Mouse (Mus musculus) NIH3T3 (cell line): ENCODE results near the gene Rac1.

ENCODE experiments used
- DNase-seq: peaks from one replicate; pipeline ENCODE4 v3.0.0-alpha.2; 2012; ENCODE audit warnings: low read depth

Rac1 gene

DNA sequence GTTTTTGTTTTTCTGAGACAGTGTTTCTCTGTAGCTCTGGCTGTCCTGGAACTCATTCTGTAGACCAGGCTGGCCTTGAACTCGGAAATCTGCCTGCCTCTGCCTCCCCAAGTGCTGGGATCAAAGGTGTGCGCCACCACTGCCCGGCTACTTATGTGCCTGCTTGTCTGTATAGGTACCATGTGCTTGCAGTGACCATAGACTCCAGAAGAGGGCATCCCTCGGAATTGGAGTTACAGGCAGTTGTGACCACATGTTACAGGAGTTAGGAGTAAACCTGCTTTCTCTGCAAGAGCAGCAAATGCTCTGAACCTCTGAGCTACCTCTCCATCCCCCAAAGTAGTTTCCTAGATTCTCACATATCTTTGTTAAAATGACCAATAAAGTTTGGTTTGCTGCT lies 36.1 kb downstream of the Rac1 start:
- no peak for DNase-seq

DNA sequence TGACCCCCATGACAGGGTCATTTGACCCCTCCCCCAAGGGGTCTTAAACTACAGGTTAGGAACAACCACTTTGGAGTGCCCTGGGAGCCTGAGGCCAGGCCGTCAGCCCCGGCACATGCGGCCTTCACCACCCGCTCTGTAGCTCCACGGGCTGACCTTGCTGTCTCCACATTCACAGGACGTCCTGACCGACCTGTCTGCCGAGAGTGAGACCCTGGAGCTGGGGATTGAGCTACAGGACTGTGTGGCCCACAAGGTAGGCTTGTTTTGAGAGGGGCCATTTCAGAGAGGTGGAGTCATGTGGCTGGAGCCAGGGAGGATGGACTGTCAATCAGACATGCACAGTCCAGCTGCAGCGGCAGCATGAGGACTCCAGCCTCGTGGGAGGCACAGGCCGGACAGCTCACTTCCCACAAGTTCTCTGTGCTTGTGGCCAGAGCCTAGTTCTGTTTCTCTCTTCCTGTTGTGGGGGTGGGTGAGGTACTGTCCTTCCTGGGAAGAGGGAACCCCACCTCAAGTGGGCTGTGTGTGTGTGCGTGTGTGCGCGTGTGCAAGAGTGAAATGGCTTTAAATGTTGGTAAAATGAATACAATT lies 38.0 kb downstream of the Rac1 start:
- DNase-seq, result no peak

DNA sequence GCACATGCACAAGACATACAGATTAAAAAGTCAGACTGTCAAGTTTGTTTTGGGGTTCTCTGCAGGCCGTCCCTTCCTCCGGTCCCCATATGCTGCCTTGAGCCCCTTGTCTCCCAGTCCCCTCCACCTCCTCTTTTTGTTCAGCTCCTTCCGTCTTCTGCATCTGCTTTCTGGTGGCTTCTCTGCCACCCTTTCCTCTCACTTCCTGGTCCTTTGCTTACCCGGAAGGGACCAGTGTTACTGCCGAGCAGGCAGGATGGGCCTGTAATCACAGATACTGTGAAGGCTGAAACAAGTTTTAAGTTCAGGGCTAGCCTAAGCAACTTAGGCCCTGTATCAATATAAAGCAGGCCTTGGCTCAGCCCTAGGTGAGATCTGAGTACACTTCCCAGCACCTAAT lies 39.8 kb downstream of the Rac1 start:
- no peak for DNase-seq

DNA sequence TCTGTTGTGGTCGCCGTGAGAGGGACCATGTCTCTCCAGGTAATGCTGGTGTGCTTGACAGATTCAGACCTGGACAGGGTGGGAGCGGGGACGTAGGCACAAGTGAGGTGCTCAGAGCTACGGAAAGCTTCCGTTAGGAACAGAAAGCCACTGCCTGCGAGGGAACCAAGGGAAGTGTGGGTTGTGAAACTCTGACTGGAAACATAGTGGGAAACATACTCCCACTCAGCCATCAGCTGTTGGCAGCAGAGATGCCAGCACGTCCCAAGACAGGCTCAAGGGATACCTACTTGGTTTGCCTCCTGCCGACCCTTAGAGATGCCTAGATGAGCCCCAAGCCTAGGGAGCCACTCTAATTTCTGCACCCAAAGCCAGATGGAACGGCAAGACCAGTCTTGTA lies 40.6 kb downstream of the Rac1 start:
- DNase-seq, result no peak

DNA sequence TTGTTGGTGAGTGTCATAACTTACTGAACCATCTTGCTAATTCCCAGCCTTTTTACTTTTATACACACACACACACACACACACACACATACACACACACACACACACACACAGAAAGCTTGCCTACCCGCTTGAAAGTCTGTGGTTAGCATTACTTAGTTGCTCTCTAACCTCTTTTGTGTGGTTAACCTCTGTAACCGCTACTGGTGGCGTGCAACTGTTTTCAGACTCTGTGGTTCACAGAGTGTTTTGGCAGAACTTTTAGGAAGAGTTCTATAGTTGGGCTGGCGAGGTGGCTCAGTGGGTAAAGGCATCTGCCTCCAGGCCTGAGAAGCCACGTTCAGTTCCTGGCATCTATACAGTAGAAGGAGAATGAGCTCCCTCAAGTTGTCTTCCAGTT lies 42.9 kb downstream of the Rac1 start:
- no peak for DNase-seq

DNA sequence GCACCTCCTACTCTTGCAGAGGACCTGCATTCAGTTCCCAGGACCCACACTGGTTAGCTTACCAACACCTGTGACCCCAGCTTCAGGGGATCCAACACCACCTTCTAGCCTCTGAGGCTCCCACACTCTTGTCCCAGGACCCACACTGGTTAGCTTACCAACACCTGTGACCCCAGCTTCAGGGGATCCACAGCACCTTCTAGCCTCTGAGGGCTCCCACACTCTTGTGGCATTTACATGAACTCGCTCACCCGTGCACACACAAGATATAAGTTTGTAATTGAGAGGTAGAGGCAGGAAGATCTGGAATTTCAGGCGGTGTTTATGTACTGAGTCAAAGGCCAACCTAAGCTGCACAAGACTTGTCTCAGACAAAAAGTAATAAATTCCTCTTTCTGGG lies 49.9 kb downstream of the Rac1 start:
- no peak for DNase-seq

DNA sequence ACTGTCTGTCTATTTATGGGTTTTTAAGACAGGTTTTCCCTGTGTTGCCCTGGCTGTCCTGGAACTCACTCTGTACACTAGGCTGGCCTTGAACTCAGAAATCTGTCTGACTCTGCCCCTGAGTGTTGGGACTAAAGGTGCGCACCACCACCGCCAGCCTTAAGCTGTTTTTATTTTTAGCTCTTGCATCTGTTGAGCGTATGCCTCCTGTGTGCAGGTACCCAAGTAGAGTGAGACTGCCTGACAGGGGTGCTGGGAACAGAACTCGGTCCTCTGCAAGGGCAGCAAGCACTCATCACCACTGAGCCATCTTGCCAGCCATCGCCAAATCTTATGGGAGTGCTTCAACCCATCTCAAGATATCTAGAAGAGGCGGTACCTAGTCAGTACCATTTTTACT lies 51.8 kb downstream of the Rac1 start:
- DNase-seq, result no peak

DNA sequence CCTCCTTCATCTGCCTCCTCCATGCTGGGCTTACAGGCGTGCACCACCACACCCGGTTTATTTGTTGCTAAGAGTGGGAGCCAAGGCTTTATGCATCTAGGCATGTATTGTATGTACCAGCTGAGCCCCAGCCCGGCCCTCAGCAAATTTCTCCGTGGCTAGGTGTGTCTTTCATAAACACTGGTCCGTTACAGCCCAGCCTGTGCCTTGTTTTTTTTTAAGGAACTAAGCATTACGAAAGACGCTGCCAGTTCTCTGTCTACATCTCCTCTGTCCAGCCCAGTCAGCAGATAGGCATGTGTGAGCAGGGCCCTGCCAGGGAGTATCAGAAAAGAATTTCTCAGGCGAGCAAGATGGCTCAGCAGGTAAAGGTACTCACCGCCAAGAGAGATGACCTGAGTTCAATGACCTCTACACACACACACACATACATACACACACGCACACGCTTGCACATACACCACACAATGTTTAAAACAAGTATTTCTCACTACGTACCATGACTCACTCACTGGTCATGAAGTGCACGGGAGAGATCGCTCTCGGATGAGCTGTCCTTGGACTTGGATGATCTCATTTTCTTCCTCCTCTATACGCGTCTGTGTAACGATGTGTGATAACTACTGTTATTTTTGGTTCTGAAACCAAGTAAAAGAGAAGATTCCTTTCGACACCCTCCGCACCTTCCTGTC lies 52.5 kb downstream of the Rac1 start:
- peak; percentile 84 for DNase-seq

DNA sequence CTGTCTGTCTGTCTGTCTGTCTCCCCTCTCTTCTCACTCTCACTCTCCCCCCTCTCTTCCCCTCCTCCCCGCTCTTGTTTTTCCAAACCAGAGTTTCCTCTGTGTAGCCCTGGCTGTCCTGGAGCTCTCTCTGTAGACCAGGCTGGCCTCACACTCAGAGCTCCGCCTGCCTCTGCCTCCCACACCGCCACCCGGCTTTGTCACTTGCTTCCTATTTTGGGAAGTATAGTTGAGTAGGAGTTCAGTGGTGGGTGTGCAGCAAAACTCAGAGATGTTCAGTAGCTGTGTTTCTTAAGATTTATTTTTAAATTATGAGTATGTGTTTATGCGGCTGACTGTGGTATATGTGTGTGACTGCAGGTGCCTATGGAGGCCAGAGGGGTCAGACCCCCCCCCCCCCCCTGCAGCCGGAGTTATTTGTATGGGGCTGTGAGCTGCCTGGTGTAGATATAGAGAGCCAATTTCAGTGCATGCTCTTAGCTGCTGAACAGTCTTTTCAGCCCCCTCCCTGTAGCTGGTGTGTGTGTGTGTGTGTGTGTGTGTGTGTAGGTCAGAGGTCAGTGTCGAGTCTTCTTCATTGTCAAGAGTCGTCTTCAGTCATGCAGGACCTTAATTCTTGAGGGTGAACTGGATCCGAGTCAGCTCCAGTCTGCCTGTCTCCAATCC lies 55.8 kb downstream of the Rac1 start:
- DNase-seq, result no peak

DNA sequence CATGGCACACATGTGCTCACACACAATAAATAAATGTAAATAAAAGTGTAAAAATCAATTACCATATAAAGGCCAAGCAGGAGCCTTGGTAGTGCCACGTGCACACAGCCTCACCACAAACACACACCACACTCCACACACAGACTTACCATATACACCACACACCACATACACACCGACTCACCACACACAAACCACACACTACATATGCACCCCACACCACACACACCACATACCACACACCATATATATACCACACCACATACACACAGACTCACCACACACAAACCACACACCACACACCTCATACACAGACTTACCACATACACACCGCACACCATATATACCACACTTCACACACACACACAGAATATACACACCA lies 56.7 kb downstream of the Rac1 start:
- DNase-seq, result no peak

DNA sequence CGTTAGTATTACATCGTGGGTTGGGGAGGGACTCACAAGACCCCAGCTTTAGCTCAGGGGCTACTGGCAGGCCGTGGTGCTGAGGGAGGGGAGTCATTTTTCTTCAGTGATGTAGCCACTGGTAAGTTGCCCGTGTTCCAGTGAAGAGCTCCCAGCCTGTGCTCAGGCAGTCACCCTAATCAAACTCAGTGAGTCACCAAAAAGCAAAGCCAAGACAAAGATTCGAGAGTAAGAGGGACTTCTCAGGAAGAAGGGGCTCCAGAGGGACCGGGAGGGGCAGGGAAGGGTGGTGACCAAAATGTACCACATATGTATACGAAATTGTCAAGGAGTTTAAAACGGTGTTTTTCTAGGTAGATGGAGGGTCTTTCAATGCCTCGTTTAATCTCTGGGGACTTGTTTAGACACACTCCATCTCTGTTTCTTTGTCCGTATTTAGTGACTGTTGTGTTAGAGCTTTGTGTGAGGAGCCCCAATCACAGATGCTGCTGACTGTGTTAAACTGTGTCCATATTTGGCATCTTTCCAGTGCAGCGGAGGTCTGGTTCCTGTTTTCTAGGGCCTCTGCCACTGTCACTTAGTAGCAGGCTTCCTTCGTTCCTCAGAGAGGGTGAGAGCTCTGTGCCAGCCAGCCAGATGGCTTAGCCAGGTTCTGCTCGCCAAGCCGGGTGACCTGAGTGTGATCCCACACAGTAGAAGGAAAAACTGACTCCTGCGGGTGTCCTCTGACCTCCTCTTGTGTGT lies 57.2 kb downstream of the Rac1 start:
- DNase-seq, result peak; percentile 19

DNA sequence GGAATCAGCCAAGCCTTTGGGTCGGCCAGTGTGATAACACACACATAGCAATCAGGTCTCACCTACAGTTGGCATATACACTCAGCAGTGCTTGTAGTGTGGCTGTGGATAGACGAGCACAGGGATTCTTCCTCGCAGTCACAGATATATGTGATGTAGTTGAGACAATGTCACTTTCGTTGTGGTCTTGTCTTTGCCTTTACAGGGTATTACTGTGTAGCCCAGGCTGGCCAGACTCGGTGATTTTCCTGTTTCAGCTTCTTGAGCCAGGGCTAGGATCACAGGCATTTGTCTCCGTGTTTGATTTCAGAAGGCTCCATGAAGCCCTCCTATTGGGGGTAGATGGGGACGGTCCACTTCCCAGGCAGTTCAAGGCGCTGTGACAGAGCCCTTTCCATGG lies 58.2 kb downstream of the Rac1 start:
- no peak for DNase-seq

DNA sequence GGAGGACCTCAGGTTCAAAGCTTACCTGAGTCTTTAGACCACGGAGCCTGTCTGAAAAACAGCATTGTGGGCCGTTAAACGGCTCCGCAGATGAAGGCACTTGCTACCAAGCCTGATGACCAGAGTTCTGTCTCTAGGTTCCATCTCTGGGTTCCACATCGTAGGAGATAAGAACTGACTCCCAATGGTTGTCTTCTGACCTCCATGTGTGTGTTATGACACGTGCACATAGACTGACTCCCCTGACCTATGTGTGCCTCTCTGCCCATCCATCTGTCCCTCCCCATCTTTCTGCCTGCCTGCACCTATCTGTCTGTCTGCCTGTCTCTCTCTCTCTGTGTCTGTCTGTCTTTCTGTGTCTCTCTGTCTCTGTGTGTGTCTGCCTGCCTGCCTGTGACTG lies 59.9 kb downstream of the Rac1 start:
- DNase-seq, result no peak

DNA sequence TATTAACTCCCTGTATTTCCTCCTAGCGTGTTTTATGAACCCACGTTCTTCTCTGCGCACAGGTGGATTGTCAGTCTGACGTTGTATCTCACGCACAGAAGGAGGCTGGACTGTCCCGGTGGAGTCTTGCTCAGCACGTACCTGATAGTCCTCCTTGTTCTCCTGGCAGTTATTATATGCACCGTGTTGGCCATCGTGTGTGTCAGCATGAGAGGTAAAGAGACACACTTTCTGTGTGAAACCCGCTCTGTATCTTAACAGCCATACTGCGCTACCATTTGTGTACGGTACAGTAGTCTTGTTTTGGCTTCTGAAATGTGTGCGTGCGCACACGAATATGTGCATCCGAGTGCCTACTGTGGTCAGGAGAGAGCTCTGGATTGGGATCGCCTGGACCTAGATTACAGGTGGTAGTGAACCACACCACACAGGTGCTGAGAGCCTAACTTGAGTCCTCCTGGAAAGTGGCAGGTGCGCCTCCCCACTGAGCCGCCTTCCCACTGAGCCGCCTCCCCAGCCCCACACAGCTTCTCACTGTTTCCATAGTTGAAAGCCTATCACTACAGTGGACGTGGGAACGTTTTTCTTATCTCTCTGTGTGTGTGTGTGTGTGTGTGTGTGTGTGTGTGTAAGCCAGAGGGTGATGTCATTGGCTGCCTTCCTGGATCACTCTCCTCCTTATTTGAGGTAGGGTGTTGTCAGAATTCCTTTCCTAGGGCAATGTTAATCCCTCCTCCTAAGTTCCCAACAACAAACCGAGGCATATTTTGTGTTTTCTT lies 60.8 kb downstream of the Rac1 start:
- DNase-seq, result no peak

DNA sequence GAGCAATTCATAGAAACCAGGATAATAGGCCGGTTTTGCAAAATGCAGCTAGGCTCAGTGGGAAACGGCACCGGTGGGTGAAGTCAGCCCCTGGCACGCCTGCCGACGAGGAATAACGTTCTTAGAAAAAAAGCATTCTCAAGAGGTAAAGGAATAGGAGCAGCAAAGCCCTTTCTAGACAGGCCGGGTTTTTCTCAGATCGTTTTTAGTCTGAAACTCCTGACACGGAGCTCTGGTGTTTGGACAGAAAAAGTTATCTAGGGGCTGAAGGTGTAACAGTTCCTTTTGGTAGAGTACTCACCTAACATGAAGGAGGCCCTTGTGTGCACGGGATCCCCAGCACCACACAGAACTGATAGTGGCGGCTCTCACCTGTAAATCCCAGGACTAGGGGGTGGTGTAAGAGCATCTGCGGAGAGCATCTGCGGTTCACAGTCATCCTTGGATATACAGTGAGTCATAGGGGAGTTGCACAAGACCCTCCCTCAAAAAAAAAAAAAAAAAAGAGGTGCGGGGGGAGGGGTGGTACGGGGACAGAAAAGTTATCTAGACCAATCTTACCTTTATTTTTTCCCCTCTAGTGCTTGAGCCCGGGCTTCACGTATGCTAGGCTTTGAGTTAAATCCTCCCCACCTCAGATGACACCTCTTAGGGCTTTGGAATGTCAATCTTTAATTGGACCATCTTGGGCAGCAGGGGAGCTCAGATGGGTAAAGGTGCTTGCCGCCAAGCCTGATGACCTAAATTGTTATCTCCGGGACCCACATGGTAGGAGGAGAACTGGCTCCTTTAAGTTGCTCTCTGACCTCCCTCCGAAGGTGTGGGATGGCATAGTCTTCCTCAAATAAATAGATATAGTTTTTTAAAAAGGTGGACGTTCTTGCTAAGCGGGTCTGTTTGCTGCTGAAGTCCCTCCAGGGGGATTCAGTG lies 62.4 kb downstream of the Rac1 start:
- no peak for DNase-seq

DNA sequence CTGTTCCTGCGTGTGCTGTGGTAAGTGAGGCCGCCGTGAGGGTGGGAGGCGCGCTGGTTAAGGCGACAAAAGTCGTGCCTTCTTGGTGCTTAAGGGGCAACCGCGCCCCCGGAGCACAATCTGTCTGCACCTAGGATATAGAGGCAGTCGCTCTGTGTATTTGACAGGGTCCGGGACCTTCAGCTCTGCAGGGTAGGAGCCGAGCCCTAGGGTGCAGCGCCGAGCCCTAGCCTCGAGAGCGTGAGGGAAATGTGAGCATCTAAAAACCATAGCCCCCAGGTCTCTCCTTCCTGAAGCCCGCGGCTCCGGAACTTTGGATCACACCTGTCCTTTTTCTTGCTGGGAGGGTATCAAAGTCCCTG lies 63.1 kb downstream of the Rac1 start:
- DNase-seq, result no peak

DNA sequence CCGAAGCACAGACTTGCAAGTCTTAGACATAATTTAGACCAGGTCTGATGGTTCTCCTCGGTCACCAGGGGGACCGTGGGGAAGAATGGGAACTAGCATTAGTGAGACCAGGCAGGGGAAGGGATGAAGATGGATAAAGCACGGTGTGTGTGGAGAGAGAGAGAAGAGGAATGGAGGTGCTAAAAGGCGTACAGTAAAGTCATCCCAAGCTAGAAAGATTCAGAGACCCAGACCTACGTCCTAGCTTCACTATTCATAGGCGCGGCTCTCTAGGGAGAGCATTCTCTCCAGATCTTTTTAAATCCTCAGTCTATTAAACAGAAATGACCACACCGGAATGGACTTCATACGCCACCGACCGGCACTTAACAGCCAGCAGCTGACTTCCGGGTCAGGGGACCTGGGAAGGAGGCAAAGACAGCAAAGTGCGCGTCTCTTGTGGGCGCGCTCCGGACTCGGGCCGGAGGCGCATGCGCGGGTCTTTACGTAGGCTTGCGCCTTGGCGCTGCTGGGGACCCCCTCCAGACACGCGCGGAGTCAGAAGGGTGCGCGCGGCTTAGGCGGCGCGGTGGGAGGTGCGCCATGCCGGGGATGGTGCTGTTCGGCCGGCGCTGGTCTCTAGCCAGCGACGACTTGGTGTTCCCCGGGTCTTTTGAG lies 63.6 kb downstream of the Rac1 start, which contains the start of gene Daglb:
TSS of gene Daglb (plus strand) at position 485 of the 657 bp plus-strand sequence.
- peak; percentile 82 for DNase-seq

DNA sequence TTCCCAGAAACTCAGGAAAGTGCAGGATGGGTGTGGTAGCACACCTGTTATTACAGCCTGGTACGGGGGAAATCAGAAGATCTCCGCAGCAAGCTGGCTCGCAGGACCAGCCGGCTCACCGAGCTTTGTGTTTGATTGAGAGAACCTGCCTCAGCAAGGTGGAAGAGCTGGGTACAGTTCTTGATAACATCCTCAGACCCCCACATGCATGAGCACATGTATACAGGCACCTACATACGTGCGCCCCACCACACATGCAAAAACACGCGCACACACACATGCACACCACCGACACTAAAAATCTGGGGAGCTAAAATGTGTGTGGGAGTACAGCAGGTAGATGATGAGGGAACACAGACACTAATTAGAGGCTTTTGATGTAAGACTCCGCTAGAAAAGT lies 64.2 kb downstream of the Rac1 start:
- DNase-seq, result no peak
